Mouse (Mus musculus): ENCODE data around the gene Grin3b. TPM values are rescaled to one million over a fixed set of nuclear protein-coding genes. Genes with fewer than 3 reads are reported as not detected.

Grin3b gene
- total RNA-seq, 2 experiments from 2014 or later, result 0.15 TPM; not detected in 1

DNA sequence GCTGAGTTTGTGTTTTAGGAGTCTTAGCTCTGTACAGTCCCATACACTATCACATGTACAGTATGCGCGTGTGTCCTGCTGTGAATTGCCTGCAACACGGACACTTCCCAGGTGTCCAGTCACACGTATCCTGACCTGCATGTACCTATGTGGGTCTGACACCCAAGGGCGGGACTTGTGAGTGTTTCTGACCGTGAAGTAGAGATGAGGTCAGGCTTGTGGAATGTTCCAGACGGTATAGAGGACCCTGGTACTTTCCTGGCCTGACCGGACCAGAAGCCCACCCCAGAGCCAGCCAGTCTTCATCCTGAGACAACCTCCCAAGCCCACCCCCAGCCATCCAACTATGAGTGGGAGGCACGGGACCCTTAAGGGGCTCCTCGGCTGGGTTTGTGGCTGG, 45.1 kb downstream of the Grin3b start:
- no peak for DNase-seq (ENCODE audit: low spot score in 2 of 2)

DNA sequence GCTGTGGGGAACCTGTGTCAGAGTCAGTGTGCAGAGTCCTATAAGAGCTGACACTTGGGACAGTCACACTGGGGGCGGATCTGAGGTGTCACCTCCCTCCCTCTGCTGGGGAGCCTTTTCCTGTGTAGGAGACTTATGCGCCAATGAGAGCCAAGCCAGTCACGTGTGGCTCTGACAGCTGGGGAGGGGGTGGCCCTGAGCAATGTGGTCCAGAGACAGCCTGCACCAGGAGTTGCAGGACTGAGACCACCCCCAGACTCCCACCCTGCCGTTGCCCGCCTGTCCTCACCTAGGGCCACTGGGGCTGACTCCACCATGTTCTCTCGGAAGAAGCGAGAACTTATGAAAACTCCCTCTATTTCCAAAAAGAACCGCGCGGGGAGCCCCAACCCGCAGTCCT, 46.0 kb downstream of the Grin3b start, which contains the start of gene Arhgap45:
Arhgap45 (plus strand) TSS at position 143 of the 400 bp plus-strand sequence.
- no peak for DNase-seq (ENCODE audit: low spot score in 2 of 2)

DNA sequence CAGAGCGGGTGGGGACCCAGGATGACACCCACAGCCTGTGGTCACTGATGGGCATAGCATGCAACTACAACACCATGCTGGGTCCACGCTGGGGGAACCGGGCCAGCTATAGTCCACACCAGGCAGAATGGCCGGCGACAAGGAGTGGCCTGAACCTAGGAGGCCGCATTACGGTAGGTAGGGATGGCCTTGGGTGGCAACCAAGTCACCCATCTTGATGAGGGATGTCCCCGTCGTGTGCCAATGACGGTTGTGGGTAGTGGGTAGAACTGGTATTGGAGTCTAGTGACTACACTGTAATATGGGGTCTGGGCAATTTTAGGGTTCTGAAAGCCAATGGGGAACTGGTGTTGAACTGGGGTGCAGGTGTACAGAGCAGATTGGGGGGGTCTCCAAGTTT, 46.4 kb downstream of the Grin3b start:
- DNase-seq (ENCODE audit: low spot score in 2 of 2), result no peak

DNA sequence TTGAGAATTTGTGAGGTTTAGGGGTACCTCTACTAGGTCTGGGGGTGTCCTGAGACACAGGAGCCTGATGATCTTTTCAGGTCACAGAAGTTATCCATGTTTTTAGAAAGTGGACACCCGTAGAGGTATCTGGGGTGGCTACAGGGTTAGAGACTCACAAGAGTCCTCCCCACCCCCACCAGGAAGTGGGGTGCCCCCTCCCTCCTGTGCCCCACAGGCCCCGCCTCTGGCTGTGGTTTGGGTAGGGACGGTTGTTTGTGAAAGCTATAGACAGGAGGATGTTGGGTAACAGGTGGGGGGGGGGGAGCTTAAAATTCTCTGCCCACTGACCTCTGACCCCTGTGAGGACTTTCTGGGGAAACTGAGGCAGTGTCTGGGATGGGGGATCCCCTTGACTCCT, 46.8 kb downstream of the Grin3b start:
- DNase-seq (ENCODE audit: low spot score in 2 of 2), result no peak

DNA sequence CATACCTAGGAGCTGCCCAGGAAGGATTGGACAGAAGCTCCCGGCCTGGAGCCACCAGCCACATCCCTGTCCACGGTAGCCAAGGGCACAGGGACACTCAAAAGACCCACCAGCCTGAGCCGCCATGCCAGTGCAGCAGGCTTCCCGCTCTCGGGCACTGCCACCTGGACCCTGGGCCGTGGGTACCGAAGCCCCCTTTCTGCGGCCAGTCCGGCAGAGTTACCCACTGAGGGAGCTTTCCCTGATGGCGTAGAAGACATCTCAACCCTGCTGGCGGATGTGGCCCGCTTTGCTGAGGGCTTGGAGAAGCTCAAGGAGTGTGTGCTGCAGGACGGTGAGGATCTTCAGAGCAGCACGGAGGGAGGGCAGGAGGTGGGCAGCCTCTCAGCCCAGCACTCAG, 47.3 kb downstream of the Grin3b start:
- no peak for DNase-seq (ENCODE audit: low spot score in 2 of 2)

DNA sequence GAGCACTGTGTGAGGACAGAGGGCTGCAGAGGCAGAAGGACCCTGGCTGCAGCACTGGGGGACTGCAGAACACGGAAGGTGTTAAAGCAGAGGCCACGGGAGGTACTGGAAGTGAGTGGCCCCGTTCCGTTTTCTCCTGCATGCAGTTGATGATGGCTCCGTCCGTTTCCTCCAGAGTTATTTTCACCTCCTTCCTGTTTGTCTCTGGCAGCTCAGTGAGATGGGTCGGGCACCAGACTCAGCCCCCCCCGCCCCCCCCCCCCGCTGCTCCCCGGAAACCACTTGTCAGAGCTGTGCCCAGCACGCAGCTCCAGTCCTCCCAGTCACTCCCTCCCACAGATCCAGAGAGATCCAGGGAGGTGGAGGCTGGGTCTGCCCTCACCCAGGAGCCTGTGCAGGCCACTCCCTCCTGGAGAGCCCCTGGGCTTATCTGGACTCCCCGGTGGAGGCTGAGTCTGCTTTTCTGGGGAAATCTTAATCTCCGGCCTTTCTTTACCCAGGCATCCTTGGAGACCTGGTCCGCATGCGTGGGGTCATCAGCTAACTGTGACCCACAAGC, 48.3 kb downstream of the Grin3b start:
- no peak for DNase-seq (ENCODE audit: low spot score in 2 of 2)

DNA sequence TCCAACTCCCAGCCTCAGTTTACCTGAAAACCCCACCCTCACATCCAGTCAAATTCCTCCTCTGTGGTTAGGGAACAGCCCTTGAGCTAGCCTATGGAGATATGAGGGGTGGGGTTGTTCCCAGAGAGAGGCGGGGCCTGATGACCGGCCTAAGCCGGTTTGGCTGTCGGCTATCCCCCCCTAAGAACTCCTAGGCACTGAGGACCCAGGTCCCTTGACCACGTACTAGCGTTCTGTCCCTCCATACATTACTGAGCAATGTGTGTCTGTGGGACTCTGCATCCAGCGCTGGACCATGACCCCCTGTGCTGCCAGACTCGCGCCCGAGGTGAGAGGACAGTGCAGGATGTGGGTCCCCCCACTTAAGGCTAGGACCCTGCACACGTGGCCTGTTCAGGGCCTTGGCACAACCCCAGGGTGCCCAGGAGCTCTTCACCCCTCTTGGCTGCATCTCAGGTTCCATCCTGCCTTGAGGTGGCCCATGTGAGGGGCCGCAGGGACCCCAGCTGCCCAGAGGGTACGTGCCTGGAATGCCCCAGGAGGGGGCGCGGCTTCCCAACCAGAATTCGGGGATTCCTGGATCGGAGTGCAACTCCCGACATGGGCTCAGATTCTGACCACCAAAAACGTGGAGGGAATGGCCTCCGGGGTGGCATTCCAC, 49.1 kb downstream of the Grin3b start:
- DNase-seq (ENCODE audit: low spot score in 2 of 2), result no peak

DNA sequence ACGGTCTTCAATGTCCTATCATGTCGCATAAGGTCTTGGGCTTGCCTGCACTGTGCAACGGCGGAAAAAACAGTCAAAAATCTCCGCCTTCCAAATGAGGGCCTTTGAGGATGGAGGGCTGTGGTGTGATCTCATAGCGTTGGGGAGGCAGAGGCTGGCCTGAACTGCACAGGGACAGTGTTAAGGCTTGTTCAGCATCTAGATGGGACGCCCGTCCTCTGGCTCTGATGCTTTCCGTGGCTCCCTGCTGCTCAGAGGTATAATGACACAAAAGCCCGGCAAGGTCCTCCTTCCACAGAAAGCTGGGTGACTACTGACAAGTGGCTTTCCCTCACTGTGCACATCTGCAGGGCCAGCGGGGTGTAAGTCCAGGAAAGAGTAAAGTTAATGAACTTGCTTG, 49.7 kb downstream of the Grin3b start:
- no peak for DNase-seq (ENCODE audit: low spot score in 2 of 2)

DNA sequence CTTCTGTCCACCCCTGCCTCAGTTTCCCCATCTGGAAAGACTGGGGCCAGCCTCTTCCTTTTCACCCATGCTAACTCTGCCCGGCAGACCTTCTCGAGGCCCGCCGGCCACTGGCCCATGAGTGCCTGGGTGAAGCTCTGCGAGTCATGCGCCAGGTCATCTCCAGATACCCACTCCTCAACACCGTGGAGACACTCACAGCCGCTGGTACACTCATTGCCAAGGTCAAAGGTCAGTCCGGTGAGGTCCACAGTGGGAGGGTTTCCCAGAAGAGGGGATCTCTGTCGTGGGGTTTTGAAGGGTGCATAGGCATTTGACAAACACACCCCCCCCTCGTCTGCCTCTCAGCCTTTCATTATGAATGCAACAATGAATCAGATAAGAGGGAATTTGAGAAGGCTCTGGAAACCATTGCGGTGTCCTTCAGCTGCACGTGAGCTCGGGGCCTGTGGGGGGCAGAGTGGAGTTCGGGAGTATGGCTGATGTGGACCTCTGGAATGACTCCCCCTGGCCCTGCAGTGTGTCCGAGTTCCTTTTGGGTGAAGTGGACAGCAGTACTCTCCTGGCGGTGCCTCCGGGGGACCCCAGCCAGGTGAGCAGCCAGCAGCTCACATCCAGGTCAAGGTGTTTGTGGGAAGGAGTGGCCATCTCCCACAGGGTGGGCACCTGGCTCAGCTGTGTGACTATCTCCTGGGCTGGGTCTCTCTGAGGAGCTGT, 50.2 kb downstream of the Grin3b start:
- DNase-seq (ENCODE audit: low spot score in 2 of 2), result no peak

DNA sequence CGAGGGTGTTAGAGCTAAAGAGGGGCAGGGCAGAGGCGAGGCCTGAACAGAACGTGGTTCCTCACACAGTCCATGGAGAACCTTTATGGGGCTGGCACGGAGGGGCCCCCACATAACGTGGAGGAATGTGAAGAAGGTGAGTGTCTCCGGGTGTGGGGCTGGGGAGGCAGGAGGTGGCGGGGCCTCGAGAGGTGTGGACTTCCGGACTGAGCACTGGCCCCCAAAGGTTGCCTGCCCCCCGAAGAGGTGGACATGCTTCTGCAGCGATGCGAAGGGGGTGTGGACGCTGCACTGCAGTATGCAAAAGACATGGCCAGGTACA, 50.8 kb downstream of the Grin3b start:
- no peak for DNase-seq (ENCODE audit: low spot score in 2 of 2)

DNA sequence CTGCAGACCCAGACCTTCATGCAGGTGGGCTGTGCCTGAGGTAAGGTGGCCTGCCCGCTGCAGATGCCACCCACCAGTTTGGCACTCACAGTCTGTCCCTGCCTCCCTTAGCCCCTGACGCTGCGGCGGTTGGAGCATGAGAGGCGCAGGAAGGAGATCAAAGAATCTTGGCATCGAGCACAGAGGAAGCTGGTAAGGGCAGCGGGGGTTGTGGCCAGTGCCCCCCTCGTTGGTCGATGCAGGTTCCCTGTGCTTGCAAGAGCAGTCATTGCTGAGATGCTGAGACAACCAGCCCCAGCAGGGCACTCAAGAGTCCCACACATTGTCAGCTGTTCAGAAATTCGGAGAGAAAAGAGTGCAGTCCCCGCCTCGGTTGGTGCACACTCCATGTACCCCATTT, 51.6 kb downstream of the Grin3b start:
- no peak for DNase-seq (ENCODE audit: low spot score in 2 of 2)

DNA sequence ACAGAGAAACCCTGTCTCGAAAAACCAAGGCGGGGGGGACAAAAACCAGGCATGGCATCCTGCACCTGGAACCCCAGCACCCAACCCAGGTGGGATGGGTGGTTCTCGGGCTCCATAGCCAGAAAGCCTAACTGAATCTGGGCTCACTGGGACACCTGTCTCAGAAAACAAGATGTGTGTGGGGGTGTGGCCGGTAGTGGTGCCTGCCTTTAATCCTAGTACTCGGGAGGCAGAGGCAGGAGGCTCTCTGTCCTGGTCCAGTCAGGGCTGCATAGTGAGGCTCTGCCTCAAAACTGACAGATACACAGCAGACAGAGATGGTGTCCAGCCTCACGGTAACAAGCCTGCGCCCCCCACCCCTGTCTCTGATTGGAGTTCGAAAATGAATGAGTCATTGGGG, 52.3 kb downstream of the Grin3b start:
- no peak for DNase-seq (ENCODE audit: low spot score in 2 of 2)

DNA sequence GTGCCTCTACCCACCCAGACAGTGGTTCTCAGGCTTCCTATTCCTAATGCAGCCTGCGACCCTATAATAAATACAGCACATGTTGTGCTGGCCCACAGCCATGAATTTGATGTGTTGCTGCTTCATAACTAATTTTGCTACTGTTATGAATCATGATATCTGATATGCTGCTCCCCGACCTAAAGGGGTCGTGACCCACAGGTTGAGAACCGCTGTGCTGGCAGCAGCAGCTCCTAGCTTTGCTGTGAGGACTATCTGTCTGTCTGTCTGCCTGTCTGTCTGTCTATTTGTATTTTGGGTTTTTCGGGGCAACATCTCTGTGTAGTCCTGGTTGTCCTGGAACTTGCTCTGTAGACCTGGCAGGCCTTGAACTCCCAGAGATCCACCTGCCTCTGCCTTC, 53.2 kb downstream of the Grin3b start:
- no peak for DNase-seq (ENCODE audit: low spot score in 2 of 2)

DNA sequence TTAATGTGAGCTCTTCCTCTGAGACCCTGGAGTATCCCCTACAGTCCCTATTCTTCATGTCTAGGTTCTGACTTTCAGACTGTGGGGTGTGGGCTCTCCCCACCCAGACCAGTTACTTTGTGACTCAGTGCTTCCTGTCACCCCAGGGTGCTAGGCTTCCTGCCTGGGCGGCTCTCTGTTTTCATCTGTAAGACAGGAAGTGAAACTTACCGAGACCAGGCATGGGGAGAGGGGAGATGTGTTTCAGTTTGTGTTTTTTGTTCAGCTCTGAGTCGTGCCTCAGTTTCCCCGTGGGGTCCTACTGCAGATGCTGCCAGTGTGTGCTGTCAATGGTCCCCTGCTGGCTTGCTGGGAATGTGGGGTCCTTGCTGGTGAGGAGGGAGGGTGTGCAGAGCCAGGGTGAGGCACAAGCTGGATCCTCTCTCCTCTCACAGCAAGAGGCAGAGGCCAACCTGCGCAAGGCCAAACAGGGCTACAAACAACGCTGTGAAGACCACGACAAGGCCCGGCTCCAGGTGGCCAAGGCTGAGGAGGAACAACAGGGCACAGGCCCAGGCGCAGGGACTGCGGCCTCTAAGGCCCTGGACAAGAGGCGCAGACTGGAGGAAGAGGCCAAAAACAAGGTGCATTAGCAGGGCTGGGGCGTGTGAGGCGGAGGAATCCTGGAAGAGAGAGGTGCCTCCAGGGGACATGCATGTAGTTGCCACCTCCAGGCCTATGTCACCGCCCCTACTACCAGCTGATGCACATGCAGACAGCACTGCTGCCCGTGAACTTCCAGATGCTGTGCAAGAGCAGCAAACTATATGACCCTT, 53.9 kb downstream of the Grin3b start:
- no peak for DNase-seq (ENCODE audit: low spot score in 2 of 2)

DNA sequence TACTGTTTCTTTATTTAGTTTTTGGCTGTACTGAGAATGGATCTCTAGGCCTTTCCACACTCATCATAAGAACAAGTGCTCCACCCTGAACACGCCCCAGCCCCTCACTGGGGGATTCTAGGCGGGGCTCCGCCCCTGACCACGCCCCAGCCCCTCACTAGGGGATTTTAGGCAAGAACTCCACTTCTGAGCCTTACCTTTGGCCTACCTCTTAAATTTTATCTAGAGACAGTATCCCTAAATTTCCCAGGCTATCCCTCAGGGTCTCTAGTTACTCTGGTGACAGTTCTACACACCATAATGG, 54.5 kb downstream of the Grin3b start:
- DNase-seq (ENCODE audit: low spot score in 2 of 2), result no peak

DNA sequence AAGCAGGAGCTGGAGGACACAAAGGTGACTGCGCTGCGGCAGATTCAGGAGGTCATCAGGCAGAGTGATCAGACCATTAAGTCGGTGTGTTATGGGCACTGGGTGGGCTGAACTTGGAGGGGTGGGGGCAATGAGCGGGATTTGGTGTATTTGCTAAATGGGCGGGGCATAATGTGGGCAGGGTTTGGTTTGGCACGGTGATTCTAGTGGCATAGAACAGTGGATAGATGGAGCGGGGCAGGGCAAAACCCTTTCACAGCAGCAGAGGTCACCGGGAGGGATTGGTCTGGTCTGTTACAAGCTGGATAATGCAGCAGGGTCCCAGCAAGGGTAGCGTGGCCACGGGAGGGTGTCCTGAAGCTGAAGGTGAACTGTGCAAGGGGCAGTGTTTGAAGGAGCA, 54.9 kb downstream of the Grin3b start:
- DNase-seq (ENCODE audit: low spot score in 2 of 2), result no peak

DNA sequence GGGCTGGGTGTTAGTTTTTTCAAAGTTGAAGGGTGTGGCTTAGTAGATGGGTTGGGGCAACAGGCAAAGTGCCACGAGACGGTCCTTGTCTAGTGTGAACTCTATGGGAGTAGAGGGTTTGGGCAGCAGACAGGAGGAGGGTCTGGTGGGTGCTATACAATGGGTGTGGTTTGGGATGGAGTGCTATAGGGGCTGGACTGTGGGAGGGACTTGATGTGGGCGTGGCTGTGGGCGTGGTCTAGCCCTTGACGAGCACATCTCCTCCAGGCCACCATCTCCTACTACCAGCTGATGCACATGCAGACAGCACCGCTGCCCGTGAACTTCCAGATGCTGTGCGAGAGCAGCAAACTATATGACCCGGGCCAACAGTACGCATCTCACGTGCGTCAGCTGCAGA, 55.4 kb downstream of the Grin3b start:
- no peak for DNase-seq (ENCODE audit: low spot score in 2 of 2)

Other genes starting within 250 kb of the Grin3b start
- gene Polrmt, start 224.1 kb upstream of the Grin3b start, total RNA-seq (2021), result 10 to 100 TPM; 42.4 to 51.3 TPM
- 1 to 10 TPM; 1.5 to 2.2 TPM for gene Fgf22, start 215.6 kb upstream of the Grin3b start, total RNA-seq (2021)
- gene Rnf126, start 203.8 kb upstream of the Grin3b start, total RNA-seq (2021), result 10 to 100 TPM; 84.9 to 87.3 TPM
- gene Fstl3, start 193.4 kb upstream of the Grin3b start, total RNA-seq (2021), result 1 to 10 TPM; 1.8 to 2.5 TPM
- under 1 TPM; 0.61 to 0.89 TPM for gene Prss57, start 179.8 kb upstream of the Grin3b start, total RNA-seq (2021)
- 100 to 1,000 TPM; 293 to 314 TPM for gene Palm, start 177.1 kb upstream of the Grin3b start, total RNA-seq (2021)
- 1 to 10 TPM in 1 of 2 experiments, under 1 TPM in 1; 0.54 to 1.3 TPM for gene Misp, start 149.7 kb upstream of the Grin3b start, total RNA-seq (2021)
- 10 to 100 TPM; 48.8 to 58.4 TPM for gene Ptbp1, start 116.3 kb upstream of the Grin3b start, total RNA-seq (2021)
- 1 to 10 TPM in 1 of 2 experiments, under 1 TPM in 1; 0.94 to 2.0 TPM for gene Prtn3, start 96.2 kb upstream of the Grin3b start, total RNA-seq (2021)
- gene Plppr3, start 96.1 kb upstream of the Grin3b start, total RNA-seq (2021), result 10 to 100 TPM; 30.6 to 34.4 TPM
- not detected for gene Elane, start 84.5 kb upstream of the Grin3b start, total RNA-seq (2021)
- not detected for gene Cfd, start 79.9 kb upstream of the Grin3b start, total RNA-seq (2021)
- 10 to 100 TPM; 53.8 to 55.2 TPM for gene Med16, start 61.8 kb upstream of the Grin3b start, total RNA-seq (2021)
- gene Gm26602, start 59.9 kb upstream of the Grin3b start, total RNA-seq (2021), result not detected
- gene Kiss1r, start 53.7 kb upstream of the Grin3b start, total RNA-seq (2021), result 1 to 10 TPM; 6.7 to 7.8 TPM
- 100 to 1,000 TPM; 366 to 401 TPM for gene R3hdm4, start 49.5 kb upstream of the Grin3b start, total RNA-seq (2021)
- 1 to 10 TPM; 5.5 to 5.8 TPM for gene Arid3a, start 43.7 kb upstream of the Grin3b start, total RNA-seq (2021)
- 10 to 100 TPM; 40.3 to 42.1 TPM for gene Wdr18, start 10.6 kb upstream of the Grin3b start, total RNA-seq (2021)
- 100 to 1,000 TPM; 118 to 123 TPM for gene Tmem259, start 13.6 kb downstream of the Grin3b start, total RNA-seq (2021)
- gene Cnn2, start 17.9 kb downstream of the Grin3b start, total RNA-seq (2021), result 1 to 10 TPM; 3.6 to 5.2 TPM
- gene Abca7, start 25.8 kb downstream of the Grin3b start, total RNA-seq (2021), result 10 to 100 TPM; 10.2 to 12.0 TPM
- gene Arhgap45, start 45.9 kb downstream of the Grin3b start, total RNA-seq (2021), result 1 to 10 TPM; 4.1 to 4.2 TPM
- 10 to 100 TPM; 88.2 to 93.9 TPM for gene Polr2e, start 69.1 kb downstream of the Grin3b start, total RNA-seq (2021)
- gene Gpx4, start 76.5 kb downstream of the Grin3b start, total RNA-seq (2021), result 100 to 1,000 TPM; 509 to 545 TPM
- 10 to 100 TPM; 16.3 to 16.9 TPM for gene Sbno2, start 134.9 kb downstream of the Grin3b start, total RNA-seq (2021)
- gene Stk11, start 145.1 kb downstream of the Grin3b start, total RNA-seq (2021), result 100 to 1,000 TPM; 101 to 102 TPM
- 100 to 1,000 TPM; 354 to 359 TPM for gene Atp5d, start 167.9 kb downstream of the Grin3b start, total RNA-seq (2021)
- 100 to 1,000 TPM; 362 to 363 TPM for gene Cbarp, start 170.1 kb downstream of the Grin3b start, total RNA-seq (2021)
- 10 to 100 TPM; 59.4 to 68.4 TPM for gene Midn, start 177.6 kb downstream of the Grin3b start, total RNA-seq (2021)
- gene Cirbp, start 195.3 kb downstream of the Grin3b start, total RNA-seq (2021), result 10 to 100 TPM; 60.7 to 76.4 TPM
- 1 to 10 TPM; 6.4 to 6.5 TPM for gene 1600002K03Rik, start 202.2 kb downstream of the Grin3b start, total RNA-seq (2021)
- 10 to 100 TPM in 1 of 2 experiments, 1 to 10 TPM in 1; 8.9 to 10.1 TPM for gene Efna2, start 208.8 kb downstream of the Grin3b start, total RNA-seq (2021)

Measured in layer of hippocampus, adult 18-20 months (tissue).